Mouse (Mus musculus): ENCODE data around the gene Tmem145. TPM values are rescaled to one million over a fixed set of nuclear protein-coding genes. Genes with fewer than 3 reads are reported as not detected.

Gene Tmem145
- polyA plus RNA-seq, 1 experiment from 2014 or later = 2.0 TPM

- peak overlapping the region; percentile 86 for H3K4me3 ChIP-seq (ENCODE audit: low read depth, low read length)
- H3K36me3 ChIP-seq (ENCODE audit: control insufficient read depth, insufficient read depth, low read length) = peaks cover 6% of the 10 kb centered on the region
- H3K9ac ChIP-seq (replicated peaks; ENCODE audit: low read depth, low read length) = peak overlapping the region; percentile 68
- H3K27ac ChIP-seq (ENCODE audit: low read length) = peak overlapping the region; percentile 99
- peak overlapping the region; percentile 71 for H3K4me2 ChIP-seq (replicated peaks; ENCODE audit: low read depth, low read length)
- H3K9me3 ChIP-seq (ENCODE audit: control insufficient read depth, low read depth, low read length) = no peaks in the 10 kb centered on the region
- ATAC-seq (ENCODE audit: insufficient number of reproducible peaks, insufficient read depth, low FRiP score, low read depth) = peak; percentile 31
- no peaks in the 10 kb centered on the region for H3K27me3 ChIP-seq (ENCODE audit: control insufficient read depth, insufficient read depth, low read length)
- peaks cover 65% of the 10 kb centered on the region for H3K4me1 ChIP-seq (ENCODE audit: control insufficient read depth, insufficient read depth, low read length)
- 0% methylated on average over 6 of the region's 6 CpGs for WGBS
Measured at GRCm38 (mm10) chr7:25279861-25280791, 25.8 kb upstream of the Tmem145 start.

GRCm38 (mm10) chr7:25281166-25281733, 24.7 kb upstream of the Tmem145 start:
- Histone ChIP-seq H3K4me1 (ENCODE audit: control insufficient read depth, insufficient read depth, low read length) (peaks cover 55% of the 10 kb centered on the region), H3K36me3 (ENCODE audit: control insufficient read depth, insufficient read depth, low read length) (peaks cover 18% of the 10 kb centered on the region), H3K9me3 (ENCODE audit: control insufficient read depth, low read depth, low read length) (no peaks in the 10 kb centered on the region), H3K27ac (ENCODE audit: low read length) (peak overlapping the region; percentile 99), H3K4me2 (replicated peaks; ENCODE audit: low read depth, low read length) (peak overlapping the region; percentile 71), H3K27me3 (ENCODE audit: control insufficient read depth, insufficient read depth, low read length) (no peaks in the 10 kb centered on the region), H3K9ac (replicated peaks; ENCODE audit: low read depth, low read length) (peak overlapping the region; percentile 22; the same call in 1 of the 2 replicates), H3K4me3 (ENCODE audit: low read depth, low read length) (peak overlapping the region; percentile 86)
- WGBS = 10% methylated on average over 12 of the region's 12 CpGs
- 0 out of 2 replicates have a peak, but pooled peaks have one; percentile 0 for ATAC-seq (ENCODE audit: insufficient number of reproducible peaks, insufficient read depth, low FRiP score, low read depth)

- no peaks in the 10 kb centered on the region for H3K9me3 ChIP-seq (ENCODE audit: control insufficient read depth, low read depth, low read length)
- peak overlapping the region; percentile 99 for H3K27ac ChIP-seq (ENCODE audit: low read length)
- WGBS = 2% methylated on average over 70 of the region's 108 CpGs
- H3K27me3 ChIP-seq (ENCODE audit: control insufficient read depth, insufficient read depth, low read length) = no peaks in the 10 kb centered on the region
- peak; percentile 78 for ATAC-seq (ENCODE audit: insufficient number of reproducible peaks, insufficient read depth, low FRiP score, low read depth)
- peaks cover 50% of the 10 kb centered on the region for H3K4me1 ChIP-seq (ENCODE audit: control insufficient read depth, insufficient read depth, low read length)
- peaks cover 25% of the 10 kb centered on the region for H3K36me3 ChIP-seq (ENCODE audit: control insufficient read depth, insufficient read depth, low read length)
- H3K4me2 ChIP-seq (replicated peaks; ENCODE audit: low read depth, low read length) = peak overlapping the region; percentile 82
- peak overlapping the region; percentile 59 for H3K9ac ChIP-seq (replicated peaks; ENCODE audit: low read depth, low read length)
- H3K4me3 ChIP-seq (ENCODE audit: low read depth, low read length) = peak overlapping the region; percentile 86
Measured at GRCm38 (mm10) chr7:25281734-25282601, 23.9 kb upstream of the Tmem145 start.

- peak overlapping the region; percentile 59 for H3K9ac ChIP-seq (replicated peaks; ENCODE audit: low read depth, low read length)
- WGBS = under 1% methylated on average over 23 of the region's 36 CpGs
- H3K36me3 ChIP-seq (ENCODE audit: control insufficient read depth, insufficient read depth, low read length) = peaks cover 33% of the 10 kb centered on the region
- H3K27me3 ChIP-seq (ENCODE audit: control insufficient read depth, insufficient read depth, low read length) = no peaks in the 10 kb centered on the region
- H3K4me1 ChIP-seq (ENCODE audit: control insufficient read depth, insufficient read depth, low read length) = peaks cover 43% of the 10 kb centered on the region
- H3K4me3 ChIP-seq (ENCODE audit: low read depth, low read length) = peak overlapping the region; percentile 86
- ATAC-seq (ENCODE audit: insufficient number of reproducible peaks, insufficient read depth, low FRiP score, low read depth) = no peak
- H3K4me2 ChIP-seq (replicated peaks; ENCODE audit: low read depth, low read length) = peak overlapping the region; percentile 82
- no peaks in the 10 kb centered on the region for H3K9me3 ChIP-seq (ENCODE audit: control insufficient read depth, low read depth, low read length)
- peak overlapping the region; percentile 99 for H3K27ac ChIP-seq (ENCODE audit: low read length)
Measured at GRCm38 (mm10) chr7:25282731-25283211, 23.1 kb upstream of the Tmem145 start.

GRCm38 (mm10) chr7:25283637-25284036, 22.3 kb upstream of the Tmem145 start:
- H3K27ac ChIP-seq (ENCODE audit: low read length) = peak overlapping the region; percentile 99
- peaks cover 40% of the 10 kb centered on the region for H3K4me1 ChIP-seq (ENCODE audit: control insufficient read depth, insufficient read depth, low read length)
- no peaks in the 10 kb centered on the region for H3K27me3 ChIP-seq (ENCODE audit: control insufficient read depth, insufficient read depth, low read length)
- ATAC-seq (ENCODE audit: insufficient number of reproducible peaks, insufficient read depth, low FRiP score, low read depth) = no peak
- peak overlapping the region; percentile 59 for H3K9ac ChIP-seq (replicated peaks; ENCODE audit: low read depth, low read length)
- H3K36me3 ChIP-seq (ENCODE audit: control insufficient read depth, insufficient read depth, low read length) = peaks cover 41% of the 10 kb centered on the region
- H3K9me3 ChIP-seq (ENCODE audit: control insufficient read depth, low read depth, low read length) = no peaks in the 10 kb centered on the region
- H3K4me3 ChIP-seq (ENCODE audit: low read depth, low read length) = peak overlapping the region; percentile 86
- peak overlapping the region; percentile 82 for H3K4me2 ChIP-seq (replicated peaks; ENCODE audit: low read depth, low read length)
- WGBS = 3% methylated on average over 5 of the region's 5 CpGs

GRCm38 (mm10) chr7:25284171-25284570, 21.7 kb upstream of the Tmem145 start:
- H3K4me1 ChIP-seq (ENCODE audit: control insufficient read depth, insufficient read depth, low read length) = peaks cover 40% of the 10 kb centered on the region
- 47% methylated on average over 2 of the region's 2 CpGs for WGBS
- peak overlapping the region; percentile 99; the same call in 1 of the 2 replicates for H3K27ac ChIP-seq (ENCODE audit: low read length)
- no peaks in the 10 kb centered on the region for H3K9me3 ChIP-seq (ENCODE audit: control insufficient read depth, low read depth, low read length)
- peaks cover 47% of the 10 kb centered on the region for H3K36me3 ChIP-seq (ENCODE audit: control insufficient read depth, insufficient read depth, low read length)
- peak overlapping the region; percentile 86 for H3K4me3 ChIP-seq (ENCODE audit: low read depth, low read length)
- no peaks in the 10 kb centered on the region for H3K27me3 ChIP-seq (ENCODE audit: control insufficient read depth, insufficient read depth, low read length)
- H3K9ac ChIP-seq (replicated peaks; ENCODE audit: low read depth, low read length) = peak overlapping the region; percentile 59
- peak overlapping the region; percentile 82 for H3K4me2 ChIP-seq (replicated peaks; ENCODE audit: low read depth, low read length)
- no peak for ATAC-seq (ENCODE audit: insufficient number of reproducible peaks, insufficient read depth, low FRiP score, low read depth)

GRCm38 (mm10) chr7:25284766-25285165, 21.1 kb upstream of the Tmem145 start:
- no peak for ATAC-seq (ENCODE audit: insufficient number of reproducible peaks, insufficient read depth, low FRiP score, low read depth)
- peaks cover 39% of the 10 kb centered on the region for H3K4me1 ChIP-seq (ENCODE audit: control insufficient read depth, insufficient read depth, low read length)
- H3K27ac ChIP-seq (ENCODE audit: low read length) = no peak overlapping the region
- H3K4me3 ChIP-seq (ENCODE audit: low read depth, low read length) = peak overlapping the region; percentile 86; the same call in 1 of the 2 replicates
- H3K4me2 ChIP-seq (replicated peaks; ENCODE audit: low read depth, low read length) = peak overlapping the region; percentile 82; the same call in 1 of the 2 replicates
- 63% methylated on average over 5 of the region's 5 CpGs for WGBS
- H3K27me3 ChIP-seq (ENCODE audit: control insufficient read depth, insufficient read depth, low read length) = no peaks in the 10 kb centered on the region
- no peak overlapping the region for H3K9ac ChIP-seq (replicated peaks; ENCODE audit: low read depth, low read length)
- no peaks in the 10 kb centered on the region for H3K9me3 ChIP-seq (ENCODE audit: control insufficient read depth, low read depth, low read length)
- peaks cover 53% of the 10 kb centered on the region for H3K36me3 ChIP-seq (ENCODE audit: control insufficient read depth, insufficient read depth, low read length)

Measured in stomach, embryonic 14.5 days (tissue).